Mouse (Mus musculus): Measurements from ENCODE around the gene Ccr7. TPM values are rescaled to one million over a fixed set of nuclear protein-coding genes. Genes with fewer than 3 reads are reported as not detected.

Gene Ccr7
- polyA plus RNA-seq, 1 experiment from 2014 or later: not detected

- no peaks in the 10 kb centered on the region for H3K36me3 ChIP-seq (replicated peaks)
- H3K27ac ChIP-seq: no peak overlapping the region
- H3K4me3 ChIP-seq: no peak overlapping the region
- ATAC-seq (replicated peaks): no peak
- H3K9ac ChIP-seq: no peak overlapping the region
- H3K9me3 ChIP-seq: no peaks in the 10 kb centered on the region
- H3K4me2 ChIP-seq: no peak overlapping the region
- WGBS: 93% methylated on average over 2 of the region's 2 CpGs
- no peaks in the 10 kb centered on the region for H3K27me3 ChIP-seq (replicated peaks)
- H3K4me1 ChIP-seq: no peaks in the 10 kb centered on the region
Measured at GRCm38 (mm10) chr11:99169438-99169837, 14.6 kb upstream of the Ccr7 start.

GRCm38 (mm10) chr11:99168030-99168474 lies 13.2 kb upstream of the Ccr7 start:
- no peak overlapping the region for H3K9ac ChIP-seq
- WGBS: 71% methylated on average over 12 of the region's 12 CpGs
- H3K9me3 ChIP-seq: no peaks in the 10 kb centered on the region
- H3K4me3 ChIP-seq: no peak overlapping the region
- H3K27me3 ChIP-seq (replicated peaks): no peaks in the 10 kb centered on the region
- H3K4me2 ChIP-seq: no peak overlapping the region
- no peak overlapping the region for H3K27ac ChIP-seq
- ATAC-seq (replicated peaks): no peak
- H3K4me1 ChIP-seq: no peaks in the 10 kb centered on the region
- H3K36me3 ChIP-seq (replicated peaks): no peaks in the 10 kb centered on the region

- H3K27me3 ChIP-seq (replicated peaks): no peaks in the 10 kb centered on the region
- no peak overlapping the region for H3K4me3 ChIP-seq
- no peaks in the 10 kb centered on the region for H3K36me3 ChIP-seq (replicated peaks)
- H3K9me3 ChIP-seq: no peaks in the 10 kb centered on the region
- no peak overlapping the region for H3K4me2 ChIP-seq
- no peak for ATAC-seq (replicated peaks)
- H3K9ac ChIP-seq: no peak overlapping the region
- no peaks in the 10 kb centered on the region for H3K4me1 ChIP-seq
- WGBS: 92% methylated on average over 7 of the region's 7 CpGs
- H3K27ac ChIP-seq: no peak overlapping the region
Measured at GRCm38 (mm10) chr11:99167576-99167975, 12.7 kb upstream of the Ccr7 start.

GRCm38 (mm10) chr11:99166241-99166640 lies 11.4 kb upstream of the Ccr7 start:
- no peak for ATAC-seq (replicated peaks)
- no peak overlapping the region for H3K4me2 ChIP-seq
- no peaks in the 10 kb centered on the region for H3K27me3 ChIP-seq (replicated peaks)
- H3K9me3 ChIP-seq: no peaks in the 10 kb centered on the region
- no peaks in the 10 kb centered on the region for H3K4me1 ChIP-seq
- 96% methylated on average over 7 of the region's 7 CpGs for WGBS
- no peak overlapping the region for H3K4me3 ChIP-seq
- no peaks in the 10 kb centered on the region for H3K36me3 ChIP-seq (replicated peaks)
- H3K9ac ChIP-seq: no peak overlapping the region
- no peak overlapping the region for H3K27ac ChIP-seq

GRCm38 (mm10) chr11:99165031-99165752 lies 10.3 kb upstream of the Ccr7 start:
- WGBS: 69% methylated on average over 11 of the region's 11 CpGs
- H3K4me2 ChIP-seq: no peak overlapping the region
- no peak for ATAC-seq (replicated peaks)
- no peaks in the 10 kb centered on the region for H3K27me3 ChIP-seq (replicated peaks)
- H3K9ac ChIP-seq: no peak overlapping the region
- no peaks in the 10 kb centered on the region for H3K4me1 ChIP-seq
- no peak overlapping the region for H3K4me3 ChIP-seq
- H3K9me3 ChIP-seq: no peaks in the 10 kb centered on the region
- H3K27ac ChIP-seq: no peak overlapping the region
- no peaks in the 10 kb centered on the region for H3K36me3 ChIP-seq (replicated peaks)

GRCm38 (mm10) chr11:99162972-99163686 lies 8.3 kb upstream of the Ccr7 start:
- Histone ChIP-seq H3K9ac (no peak overlapping the region), H3K27ac (no peak overlapping the region), H3K4me3 (no peak overlapping the region), H3K4me1 (no peaks in the 10 kb centered on the region), H3K27me3 (replicated peaks) (no peaks in the 10 kb centered on the region), H3K36me3 (replicated peaks) (no peaks in the 10 kb centered on the region), H3K9me3 (no peaks in the 10 kb centered on the region), H3K4me2 (no peak overlapping the region)
- no peak for ATAC-seq (replicated peaks)
- 76% methylated on average over 10 of the region's 10 CpGs for WGBS

GRCm38 (mm10) chr11:99161648-99162047 lies 6.8 kb upstream of the Ccr7 start:
- H3K4me2 ChIP-seq: no peak overlapping the region
- 64% methylated on average over 5 of the region's 5 CpGs for WGBS
- H3K4me1 ChIP-seq: no peaks in the 10 kb centered on the region
- ATAC-seq (replicated peaks): no peak
- no peaks in the 10 kb centered on the region for H3K27me3 ChIP-seq (replicated peaks)
- H3K9ac ChIP-seq: no peak overlapping the region
- no peaks in the 10 kb centered on the region for H3K36me3 ChIP-seq (replicated peaks)
- H3K4me3 ChIP-seq: no peak overlapping the region
- H3K27ac ChIP-seq: no peak overlapping the region
- no peaks in the 10 kb centered on the region for H3K9me3 ChIP-seq

- H3K27ac ChIP-seq: no peak overlapping the region
- H3K4me1 ChIP-seq: no peaks in the 10 kb centered on the region
- no peak overlapping the region for H3K4me2 ChIP-seq
- H3K27me3 ChIP-seq (replicated peaks): no peaks in the 10 kb centered on the region
- H3K9ac ChIP-seq: no peak overlapping the region
- H3K36me3 ChIP-seq (replicated peaks): no peaks in the 10 kb centered on the region
- WGBS: 88% methylated on average over 6 of the region's 6 CpGs
- no peak for ATAC-seq (replicated peaks)
- H3K4me3 ChIP-seq: no peak overlapping the region
- no peaks in the 10 kb centered on the region for H3K9me3 ChIP-seq
Measured at GRCm38 (mm10) chr11:99160228-99160627, 5.4 kb upstream of the Ccr7 start.

GRCm38 (mm10) chr11:99155817-99156216 lies 940 bp upstream of the Ccr7 start:
- no peaks in the 10 kb centered on the region for H3K4me1 ChIP-seq
- no peak for ATAC-seq (replicated peaks)
- no peak overlapping the region for H3K27ac ChIP-seq
- WGBS: 93% methylated on average over 9 of the region's 9 CpGs
- no peaks in the 10 kb centered on the region for H3K9me3 ChIP-seq
- H3K36me3 ChIP-seq (replicated peaks): no peaks in the 10 kb centered on the region
- no peak overlapping the region for H3K9ac ChIP-seq
- H3K4me3 ChIP-seq: no peak overlapping the region
- no peaks in the 10 kb centered on the region for H3K27me3 ChIP-seq (replicated peaks)
- no peak overlapping the region for H3K4me2 ChIP-seq

GRCm38 (mm10) chr11:99153767-99154753 lies 817 bp downstream of the Ccr7 start:
- peaks cover under 1% of the 10 kb centered on the region for H3K4me1 ChIP-seq
- H3K9me3 ChIP-seq: no peaks in the 10 kb centered on the region
- no peaks in the 10 kb centered on the region for H3K36me3 ChIP-seq (replicated peaks)
- H3K27me3 ChIP-seq (replicated peaks): no peaks in the 10 kb centered on the region
- 78% methylated on average over 7 of the region's 7 CpGs for WGBS
- ATAC-seq (replicated peaks): no peak
- H3K27ac ChIP-seq: no peak overlapping the region
- no peak overlapping the region for H3K9ac ChIP-seq
- no peak overlapping the region for H3K4me3 ChIP-seq
- no peak overlapping the region for H3K4me2 ChIP-seq

GRCm38 (mm10) chr11:99152323-99153144 lies 2.3 kb downstream of the Ccr7 start:
- no peaks in the 10 kb centered on the region for H3K9me3 ChIP-seq
- ATAC-seq (replicated peaks): no peak
- H3K4me1 ChIP-seq: peaks cover 7% of the 10 kb centered on the region
- H3K36me3 ChIP-seq (replicated peaks): no peaks in the 10 kb centered on the region
- no peak overlapping the region for H3K27ac ChIP-seq
- H3K27me3 ChIP-seq (replicated peaks): no peaks in the 10 kb centered on the region
- 81% methylated on average over 7 of the region's 7 CpGs for WGBS
- H3K9ac ChIP-seq: no peak overlapping the region
- no peak overlapping the region for H3K4me3 ChIP-seq
- H3K4me2 ChIP-seq: no peak overlapping the region
